Mouse (Mus musculus) neural tube, embryonic 14.5 days (tissue): ENCODE measurements around the gene Ccdc6. TPM values are rescaled to one million over a fixed set of nuclear protein-coding genes. Genes with fewer than 3 reads are reported as not detected.

Source experiments
- ATAC-seq: fragments of 200-750 bp; cut with Nextera tagmentation; 2 replicates; pipeline ENCODE4 v1.8.0; 2017; ENCODE audit warnings: low read depth, mild to moderate bottlenecking, moderate TSS enrichment, moderate library complexity
- H3K27ac ChIP-seq: fragments of 300-500 bp; sonication (generic); 2 replicates; pipeline ENCODE4 v1.5.1; 2014; ENCODE audit warnings: low read depth, mild to moderate bottlenecking, control low read depth, low read length, moderate library complexity, mixed read lengths
- H3K27me3 ChIP-seq: fragments of 300-500 bp; sonication (generic); 2 replicates; pipeline ENCODE4 v1.6.1; 2014; ENCODE audit warnings: low read length; ENCODE audit not compliant: control insufficient read depth, insufficient read depth
- H3K36me3 ChIP-seq: fragments of 300-500 bp; sonication (generic); 2 replicates; pipeline ENCODE4 v1.6.1; 2014; ENCODE audit warnings: low read length, mixed read lengths; ENCODE audit not compliant: control insufficient read depth, insufficient read depth
- H3K4me1 ChIP-seq: fragments of 300-500 bp; sonication (generic); 2 replicates; pipeline ENCODE4 v1.6.1; 2014; ENCODE audit warnings: low read length; ENCODE audit not compliant: control insufficient read depth, insufficient read depth
- H3K4me2 ChIP-seq: fragments of 300-500 bp; sonication (generic); 2 replicates; pipeline ENCODE4 v1.6.1; 2014; ENCODE audit warnings: mild to moderate bottlenecking, low read depth, low read length, control low read depth
- H3K4me3 ChIP-seq: fragments of 300-500 bp; sonication (generic); 2 replicates; pipeline ENCODE4 v1.5.1; 2014; ENCODE audit warnings: low read depth, low read length, control low read depth, mixed read lengths
- H3K9ac ChIP-seq: fragments of 300-500 bp; sonication (generic); replicated peaks from 2 replicates; pipeline ENCODE4 v1.6.1; 2014; ENCODE audit warnings: low read depth, mild to moderate bottlenecking, control low read depth, low read length, mixed read lengths
- H3K9me3 ChIP-seq: fragments of 300-500 bp; sonication (generic); 2 replicates; pipeline ENCODE4 v1.6.1; 2016; ENCODE audit warnings: low read length; ENCODE audit not compliant: control insufficient read depth
- WGBS: fragments of 180-500 bp; shearing (Covaris S2); extraction: QIAGEN DNeasy Blood & Tissue Kit; methylation state at CpG from one replicate; pipeline ENCODE4 v1.1.7; 2014; 5-methylcytosine and 5-hydroxymethylcytosine counted together
- polyA plus RNA-seq: library from polyadenylated mRNA; unstranded; fragments of >200 nt; fragmentation: Nextera tagmentation; extraction: Ambion mirVana; gene quantifications from 2 replicates; pipeline ENCODE4 v1.2.1, GENCODE M21; 2014

Gene Ccdc6
- polyA plus RNA-seq, 1 experiment from 2014 or later, result 43.6 TPM

- ATAC-seq, result no peak
- Histone ChIP-seq H3K36me3 (no peaks in the 10 kb centered on the region; the same call in 1 of the 2 replicates), H3K4me3 (no peak overlapping the region), H3K27me3 (no peaks in the 10 kb centered on the region), H3K4me2 (no peak overlapping the region), H3K4me1 (peaks cover 4% of the 10 kb centered on the region; the same call in 1 of the 2 replicates), H3K27ac (no peak overlapping the region), H3K9ac (no peak overlapping the region), H3K9me3 (no peaks in the 10 kb centered on the region)
- WGBS, result 94% methylated on average over 14 of the region's 14 CpGs
These were observed 64.6 kb downstream of the Ccdc6 start for GRCm38 (mm10) chr10:70161504-70161903.

GRCm38 (mm10) chr10:70163681-70164080 is 66.8 kb downstream of the Ccdc6 start:
- no peaks in the 10 kb centered on the region for H3K27me3 ChIP-seq
- H3K9ac ChIP-seq, result no peak overlapping the region
- H3K4me2 ChIP-seq, result no peak overlapping the region
- 63% methylated on average over 5 of the region's 5 CpGs for WGBS
- peaks cover 8% of the 10 kb centered on the region; the same call in 1 of the 2 replicates for H3K4me1 ChIP-seq
- no peak overlapping the region for H3K4me3 ChIP-seq
- no peaks in the 10 kb centered on the region for H3K9me3 ChIP-seq
- ATAC-seq, result no peak
- peak overlapping the region; percentile 39; the same call in 1 of the 2 replicates for H3K27ac ChIP-seq
- H3K36me3 ChIP-seq, result no peaks in the 10 kb centered on the region

- no peak overlapping the region for H3K9ac ChIP-seq
- H3K9me3 ChIP-seq, result no peaks in the 10 kb centered on the region
- no peak for ATAC-seq
- H3K4me2 ChIP-seq, result no peak overlapping the region
- no peaks in the 10 kb centered on the region for H3K36me3 ChIP-seq
- no peak overlapping the region for H3K27ac ChIP-seq
- no peaks in the 10 kb centered on the region for H3K27me3 ChIP-seq
- H3K4me3 ChIP-seq, result no peak overlapping the region
- peaks cover 10% of the 10 kb centered on the region; the same call in 1 of the 2 replicates for H3K4me1 ChIP-seq
- 87% methylated on average over 6 of the region's 6 CpGs for WGBS
These were observed 69.0 kb downstream of the Ccdc6 start for GRCm38 (mm10) chr10:70165877-70166276.

- WGBS, result 93% methylated on average over 5 of the region's 5 CpGs
- H3K9me3 ChIP-seq, result no peaks in the 10 kb centered on the region
These were observed 69.5 kb downstream of the Ccdc6 start for GRCm38 (mm10) chr10:70166427-70166826.

GRCm38 (mm10) chr10:70167625-70168024 is 70.7 kb downstream of the Ccdc6 start:
- 79% methylated on average over 11 of the region's 11 CpGs for WGBS
- Histone ChIP-seq H3K27ac (no peak overlapping the region), H3K36me3 (no peaks in the 10 kb centered on the region), H3K4me3 (no peak overlapping the region), H3K9ac (no peak overlapping the region), H3K9me3 (no peaks in the 10 kb centered on the region), H3K4me1 (peaks cover 10% of the 10 kb centered on the region; the same call in 1 of the 2 replicates), H3K4me2 (no peak overlapping the region), H3K27me3 (no peaks in the 10 kb centered on the region)
- ATAC-seq, result no peak

More at GRCm38 (mm10) chr10:70166427-70166826, 69.5 kb downstream of the Ccdc6 start:
- Histone ChIP-seq H3K4me3 (no peak overlapping the region), H3K4me2 (no peak overlapping the region), H3K27ac (no peak overlapping the region), H3K4me1 (peaks cover 10% of the 10 kb centered on the region; the same call in 1 of the 2 replicates), H3K27me3 (no peaks in the 10 kb centered on the region), H3K9ac (no peak overlapping the region), H3K36me3 (no peaks in the 10 kb centered on the region)
- no peak for ATAC-seq

- Histone ChIP-seq H3K27me3 (no peaks in the 10 kb centered on the region), H3K36me3 (no peaks in the 10 kb centered on the region), H3K4me3 (no peak overlapping the region), H3K4me1 (peaks cover 10% of the 10 kb centered on the region; the same call in 1 of the 2 replicates), H3K27ac (no peak overlapping the region), H3K9ac (no peak overlapping the region), H3K4me2 (no peak overlapping the region), H3K9me3 (no peaks in the 10 kb centered on the region)
- no peak for ATAC-seq
- 89% methylated on average over 13 of the region's 13 CpGs for WGBS
These were observed 71.5 kb downstream of the Ccdc6 start for GRCm38 (mm10) chr10:70168396-70168795.

GRCm38 (mm10) chr10:70169044-70169443 is 72.1 kb downstream of the Ccdc6 start:
- H3K4me1 ChIP-seq, result peaks cover 6% of the 10 kb centered on the region; the same call in 1 of the 2 replicates
- no peaks in the 10 kb centered on the region for H3K9me3 ChIP-seq
- no peak overlapping the region for H3K9ac ChIP-seq
- H3K4me3 ChIP-seq, result no peak overlapping the region
- H3K4me2 ChIP-seq, result no peak overlapping the region
- no peaks in the 10 kb centered on the region for H3K36me3 ChIP-seq
- WGBS, result 64% methylated on average over 18 of the region's 18 CpGs
- 0 out of 2 replicates have a peak overlapping the region, but pooled peaks have one; percentile 22 for H3K27ac ChIP-seq
- no peaks in the 10 kb centered on the region for H3K27me3 ChIP-seq
- ATAC-seq, result peak; percentile 55

- 57% methylated on average over 3 of the region's 3 CpGs for WGBS
- no peak for ATAC-seq
- peaks cover 4% of the 10 kb centered on the region; the same call in 1 of the 2 replicates for H3K36me3 ChIP-seq
- H3K4me3 ChIP-seq, result no peak overlapping the region
- no peaks in the 10 kb centered on the region for H3K27me3 ChIP-seq
- no peak overlapping the region for H3K27ac ChIP-seq
- no peak overlapping the region for H3K4me2 ChIP-seq
- no peaks in the 10 kb centered on the region for H3K9me3 ChIP-seq
- H3K4me1 ChIP-seq, result peaks cover 6% of the 10 kb centered on the region; the same call in 1 of the 2 replicates
- no peak overlapping the region for H3K9ac ChIP-seq
These were observed 76.4 kb downstream of the Ccdc6 start for GRCm38 (mm10) chr10:70173314-70173713.

GRCm38 (mm10) chr10:70174494-70175190 is 77.7 kb downstream of the Ccdc6 start:
- Histone ChIP-seq H3K4me3 (no peak overlapping the region), H3K9me3 (no peaks in the 10 kb centered on the region), H3K27me3 (no peaks in the 10 kb centered on the region), H3K4me2 (no peak overlapping the region), H3K4me1 (no peaks in the 10 kb centered on the region), H3K36me3 (peaks cover 4% of the 10 kb centered on the region; the same call in 1 of the 2 replicates), H3K27ac (no peak overlapping the region), H3K9ac (no peak overlapping the region)
- WGBS, result 80% methylated on average over 16 of the region's 16 CpGs
- ATAC-seq, result no peak
